ENCODE assay signal across 9 mouse cellular contexts in the genomic region with DNA sequence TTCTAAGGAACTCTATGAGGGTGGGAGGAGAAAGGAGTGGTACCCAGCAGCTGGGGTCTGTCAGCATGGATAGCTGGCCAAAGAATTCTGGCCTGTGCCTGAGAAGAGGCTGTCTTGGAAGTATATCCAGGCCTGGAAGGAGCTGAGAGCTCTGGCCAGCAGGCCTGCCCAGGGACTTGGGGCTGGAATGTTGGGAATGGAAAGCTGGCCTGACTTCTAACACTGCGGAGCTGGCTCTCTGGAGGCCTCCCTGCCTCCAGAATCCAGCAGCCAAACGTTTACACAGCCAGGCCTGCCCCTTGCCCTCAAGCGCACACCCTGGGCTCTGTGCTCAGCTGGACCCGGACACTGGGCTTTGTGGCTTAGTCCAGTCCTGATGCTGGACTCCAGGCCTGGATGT. TPM values are rescaled to one million over a fixed set of nuclear protein-coding genes. Genes with fewer than 3 reads are reported as not detected.
DNase-seq lines count a peak whose midpoint lies in the region; ATAC-seq lines count a peak whose summit lies in the region.
"Had no signal": no experiment of that assay in that cellular context is flagged by ENCODE, and none has a peak within 500 bp of the region (broad histone marks: within the 10 kb centered on the region; RNA-seq: fewer than 3 reads in every experiment).

No protein-coding gene starts in this region.

- H3K4me1 ChIP-seq in liver, embryonic 13.5 days (replicated peaks): no peaks in the 10 kb centered on the region
- H3K4me1 ChIP-seq in heart, embryonic 10.5 days: peaks cover 17% of the 10 kb centered on the region
- peaks cover 22% of the 10 kb centered on the region for H3K4me1 ChIP-seq in kidney, embryonic 16.5 days (ENCODE audit: insufficient read depth, low read length)
- peaks cover 13% of the 10 kb centered on the region; the same call in 1 of the 2 replicates for H3K4me1 ChIP-seq in stomach, embryonic 14.5 days (ENCODE audit: control insufficient read depth, insufficient read depth, low read length)
- H3K4me1 ChIP-seq in forebrain, embryonic 12.5 days: no peaks in the 10 kb centered on the region

- H3K9ac ChIP-seq in liver, embryonic 13.5 days: no peak overlapping the region
- no peak overlapping the region for H3K9ac ChIP-seq in kidney, embryonic 16.5 days (replicated peaks; ENCODE audit: low read length)
- H3K9ac ChIP-seq in stomach, embryonic 14.5 days (replicated peaks; ENCODE audit: low read depth, low read length): no peak overlapping the region
- H3K9ac ChIP-seq in forebrain, embryonic 12.5 days: no peak overlapping the region
- H3K9ac ChIP-seq: hindbrain, embryonic 15.5 days had no signal

- H3K4me2 ChIP-seq in liver, embryonic 13.5 days: no peak overlapping the region
- no peak overlapping the region for H3K4me2 ChIP-seq in kidney, embryonic 16.5 days (replicated peaks; ENCODE audit: low read depth, low read length)
- no peak overlapping the region for H3K4me2 ChIP-seq in stomach, embryonic 14.5 days (replicated peaks; ENCODE audit: low read depth, low read length)
- no peak overlapping the region for H3K4me2 ChIP-seq in forebrain, embryonic 12.5 days
- H3K4me2 ChIP-seq: hindbrain, embryonic 15.5 days had no signal

- no peak overlapping the region for H3K27ac ChIP-seq in liver, embryonic 13.5 days
- peak overlapping the region; percentile 68 for H3K27ac ChIP-seq in heart, embryonic 10.5 days
- peak overlapping the region; percentile 71; the same call in 1 of the 2 replicates for H3K27ac ChIP-seq in kidney, embryonic 16.5 days (ENCODE audit: low read length)
- peak overlapping the region; percentile 73; the same call in 1 of the 2 replicates for H3K27ac ChIP-seq in stomach, embryonic 14.5 days (ENCODE audit: low read length)
- H3K27ac ChIP-seq in forebrain, embryonic 12.5 days: no peak overlapping the region
- H3K27ac ChIP-seq: hindbrain, embryonic 15.5 days had no signal

- ATAC-seq in liver, embryonic 13.5 days (ENCODE audit: low read depth): peak; percentile 41; the same call in 1 of the 2 replicates
- ATAC-seq in kidney, embryonic 16.5 days (ENCODE audit: low FRiP score, low TSS enrichment): peak; percentile 84
- ATAC-seq in stomach, embryonic 14.5 days (ENCODE audit: insufficient number of reproducible peaks, insufficient read depth, low FRiP score, low read depth): peak; percentile 83; the same call in 1 of the 2 replicates
- no peak for ATAC-seq in forebrain, embryonic 12.5 days (ENCODE audit: low FRiP score)

- H3K4me3 ChIP-seq in liver, embryonic 13.5 days (replicated peaks): no peak overlapping the region
- no peak overlapping the region for H3K4me3 ChIP-seq in heart, embryonic 10.5 days
- no peak overlapping the region for H3K4me3 ChIP-seq in kidney, embryonic 16.5 days (ENCODE audit: low read length)
- no peak overlapping the region for H3K4me3 ChIP-seq in stomach, embryonic 14.5 days (ENCODE audit: low read depth, low read length)
- H3K4me3 ChIP-seq in forebrain, embryonic 12.5 days (replicated peaks): no peak overlapping the region
- H3K4me3 ChIP-seq: hindbrain, embryonic 15.5 days had no signal

- no peaks in the 10 kb centered on the region for H3K9me3 ChIP-seq in liver, embryonic 13.5 days (replicated peaks)
- no peaks in the 10 kb centered on the region for H3K9me3 ChIP-seq in heart, embryonic 10.5 days
- H3K9me3 ChIP-seq in kidney, embryonic 16.5 days (ENCODE audit: low read length): no peaks in the 10 kb centered on the region
- no peaks in the 10 kb centered on the region for H3K9me3 ChIP-seq in stomach, embryonic 14.5 days (ENCODE audit: control insufficient read depth, low read depth, low read length)
- no peaks in the 10 kb centered on the region for H3K9me3 ChIP-seq in forebrain, embryonic 12.5 days
- H3K9me3 ChIP-seq: hindbrain, embryonic 15.5 days had no signal

- no peaks in the 10 kb centered on the region for H3K27me3 ChIP-seq in liver, embryonic 13.5 days
- no peaks in the 10 kb centered on the region for H3K27me3 ChIP-seq in heart, embryonic 10.5 days (ENCODE audit: insufficient read depth, poor library complexity, severe bottlenecking)
- no peaks in the 10 kb centered on the region for H3K27me3 ChIP-seq in kidney, embryonic 16.5 days (ENCODE audit: insufficient read depth, low read length)
- H3K27me3 ChIP-seq in stomach, embryonic 14.5 days (ENCODE audit: control insufficient read depth, insufficient read depth, low read length): no peaks in the 10 kb centered on the region
- no peaks in the 10 kb centered on the region for H3K27me3 ChIP-seq in forebrain, embryonic 12.5 days
- H3K27me3 ChIP-seq: hindbrain, embryonic 15.5 days had no signal

- H3K36me3 ChIP-seq in liver, embryonic 13.5 days: no peaks in the 10 kb centered on the region
- no peaks in the 10 kb centered on the region for H3K36me3 ChIP-seq in heart, embryonic 10.5 days
- H3K36me3 ChIP-seq in kidney, embryonic 16.5 days (ENCODE audit: insufficient read depth, low read length): no peaks in the 10 kb centered on the region; the same call in 1 of the 2 replicates
- no peaks in the 10 kb centered on the region for H3K36me3 ChIP-seq in stomach, embryonic 14.5 days (ENCODE audit: control insufficient read depth, insufficient read depth, low read length)
- H3K36me3 ChIP-seq in forebrain, embryonic 12.5 days (replicated peaks): peaks cover 6% of the 10 kb centered on the region; the same call in 1 of the 2 replicates
- H3K36me3 ChIP-seq: hindbrain, embryonic 15.5 days had no signal

- intact Hi-C loops in left cerebral cortex, postnatal 25 days (cut with DNase I): no loop called here

- 55% methylated on average over 4 of the region's 4 CpGs for WGBS in liver, embryonic 13.5 days (ENCODE audit: insufficient replicate concordance)
- WGBS in heart, embryonic 10.5 days: 49% methylated on average over 4 of the region's 4 CpGs
- WGBS in kidney, embryonic 16.5 days: 50% methylated on average over 4 of the region's 4 CpGs
- WGBS in stomach, embryonic 14.5 days: 27% methylated on average over 4 of the region's 4 CpGs
- WGBS in forebrain, embryonic 12.5 days: 76% methylated on average over 4 of the region's 4 CpGs

- DNase-seq in liver, embryonic 13.5 days: no peak
- DNase-seq in liver: no peak
- DNase-seq in heart, embryonic 10.5 days (ENCODE audit: low spot score): no peak
- DNase-seq in cerebellum, adult 11-12 months: no peak
- DNase-seq in left cerebral cortex, postnatal 25 days (ENCODE audit: low spot score in 2 of 2): no peak

RNA-seq across cellular contexts. Expression of gene Nkd1, which starts 34.5 kb away (rescaled TPM):
- 1.9 and 2.2 TPM in 2 replicates for polyA plus RNA-seq in liver, embryonic 13.5 days (2015; fragmentation: Nextera tagmentation; extraction: Ambion mirVana)
- polyA plus RNA-seq in heart, embryonic 10.5 days (2016; fragmentation: Nextera tagmentation; extraction: Ambion mirVana): 21.9 and 38.0 TPM in 2 replicates
- polyA plus RNA-seq in kidney, embryonic 16.5 days (2015; fragmentation: Nextera tagmentation; extraction: Ambion mirVana): 66.5 and 66.9 TPM in 2 replicates
- 31.2 and 33.7 TPM in 2 replicates for polyA plus RNA-seq in stomach, embryonic 14.5 days (2014; fragmentation: Nextera tagmentation; extraction: Ambion mirVana)
- total RNA-seq in left cerebral cortex, postnatal 25 days (2021): 10 to 100 TPM; 16.7 to 17.9 TPM
- 51.2 and 64.4 TPM in 2 replicates for polyA plus RNA-seq in forebrain, embryonic 12.5 days (2016; fragmentation: Nextera tagmentation; extraction: Ambion mirVana)

Comparison
In these comparisons a context has a peak if more than half of its experiments do, and no peak if none do; other contexts are left out.
1. H3K27ac ChIP-seq: peak in heart, embryonic 10.5 days (single experiment), kidney, embryonic 16.5 days (single experiment) and stomach, embryonic 14.5 days (single experiment); none in liver, embryonic 13.5 days (single experiment) and forebrain, embryonic 12.5 days (single experiment).